Mouse (Mus musculus) neural tube, embryonic 11.5 days (tissue): ENCODE data around the gene Rras2. TPM values are rescaled to one million over a fixed set of nuclear protein-coding genes. Genes with fewer than 3 reads are reported as not detected.

Experiments
- ATAC-seq: fragments of 200-750 bp; cut with Nextera tagmentation; 2 replicates; pipeline ENCODE4 v1.8.0; 2017; ENCODE audit warnings: moderate number of reproducible peaks, mild to moderate bottlenecking, moderate TSS enrichment, moderate library complexity; ENCODE audit not compliant: insufficient read depth, low FRiP score, low TSS enrichment
- DNase-seq: peaks from one replicate; pipeline ENCODE4 v3.0.0-alpha.2; 2015; ENCODE audit warnings: low spot score
- H3K27ac ChIP-seq: fragments of 300-500 bp; sonication (generic); 2 replicates; pipeline ENCODE4 v1.5.1; 2014; ENCODE audit warnings: low read depth, mild to moderate bottlenecking, low read length
- H3K27me3 ChIP-seq: fragments of 300-500 bp; sonication (generic); 2 replicates; pipeline ENCODE4 v1.6.1; 2014; ENCODE audit warnings: mild to moderate bottlenecking, low read length, mixed read lengths; ENCODE audit not compliant: control insufficient read depth, insufficient read depth
- H3K36me3 ChIP-seq: fragments of 300-500 bp; sonication (generic); 2 replicates; pipeline ENCODE4 v1.6.1; 2014; ENCODE audit warnings: mild to moderate bottlenecking, low read length, moderate library complexity, mixed read lengths; ENCODE audit not compliant: control insufficient read depth, insufficient read depth
- H3K4me1 ChIP-seq: fragments of 300-500 bp; sonication (generic); 2 replicates; pipeline ENCODE4 v1.6.1; 2014; ENCODE audit warnings: low read length, mixed read lengths; ENCODE audit not compliant: control insufficient read depth, insufficient read depth
- H3K4me2 ChIP-seq: fragments of 300-500 bp; sonication (generic); 2 replicates; pipeline ENCODE4 v1.6.1; 2014; ENCODE audit warnings: low read depth, mild to moderate bottlenecking, moderate library complexity
- H3K4me3 ChIP-seq: fragments of 300-500 bp; sonication (generic); 2 replicates; pipeline ENCODE4 v1.5.1; 2014; ENCODE audit warnings: low read depth, low read length
- H3K9ac ChIP-seq: fragments of 300-500 bp; sonication (generic); 2 replicates; pipeline ENCODE4 v1.6.1; 2014; ENCODE audit warnings: mild to moderate bottlenecking, low read length
- H3K9me3 ChIP-seq: fragments of 300-500 bp; sonication (generic); 2 replicates; pipeline ENCODE4 v1.6.1; 2016; ENCODE audit warnings: low read length; ENCODE audit not compliant: control insufficient read depth
- WGBS: fragments of 180-500 bp; shearing (Covaris S2); extraction: QIAGEN DNeasy Blood & Tissue Kit; methylation state at CpG from one replicate; pipeline ENCODE4 v1.1.7; 2014; 5-methylcytosine and 5-hydroxymethylcytosine counted together
- polyA plus RNA-seq: library from polyadenylated mRNA; unstranded; fragments of >200 nt; fragmentation: Nextera tagmentation; extraction: Ambion mirVana; gene quantifications from 2 replicates; pipeline ENCODE4 v1.2.1, GENCODE M21; 2014

Rras2 gene
- polyA plus RNA-seq, 1 experiment from 2014 or later = 25.4 TPM

DNA sequence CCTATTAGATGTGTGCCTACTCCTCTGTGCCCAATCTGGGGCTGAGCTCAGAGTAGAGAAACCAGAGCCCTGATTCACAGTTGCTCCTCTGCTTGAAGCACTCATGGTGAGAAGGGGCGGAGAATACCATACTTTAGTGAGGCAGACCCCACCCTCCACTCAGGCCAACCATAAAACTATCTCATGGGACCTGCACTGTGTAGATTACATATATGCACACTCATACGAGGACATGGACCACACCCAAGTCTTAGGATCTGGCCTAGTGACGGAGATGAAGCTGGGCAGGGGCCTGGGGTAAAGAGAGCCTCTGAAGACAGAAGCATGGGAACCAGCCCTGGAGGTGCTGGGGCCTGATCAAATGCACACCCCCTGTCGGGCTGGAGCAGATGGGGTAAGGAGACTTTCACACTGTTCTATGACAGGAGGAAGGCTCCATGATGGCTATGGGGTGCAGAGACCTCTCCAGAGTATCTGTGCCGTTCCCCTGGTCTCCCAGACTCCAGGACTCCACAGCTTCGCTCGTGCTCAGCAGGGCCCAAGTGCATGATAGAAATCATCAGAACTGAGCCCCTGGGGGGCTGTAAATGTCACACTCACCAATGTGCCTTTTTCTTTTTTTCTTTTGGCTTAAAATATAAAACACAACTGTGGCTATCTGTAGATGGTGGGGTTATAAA is 119.8 kb downstream of the Rras2 start:
- Histone ChIP-seq H3K27ac (no peak overlapping the region), H3K36me3 (no peaks in the 10 kb centered on the region), H3K4me2 (no peak overlapping the region), H3K4me1 (no peaks in the 10 kb centered on the region), H3K4me3 (no peak overlapping the region), H3K9ac (no peak overlapping the region), H3K27me3 (no peaks in the 10 kb centered on the region), H3K9me3 (no peaks in the 10 kb centered on the region)
- DNase-seq = no peak
- ATAC-seq = no peak
- 74% methylated on average over 7 of the region's 7 CpGs for WGBS

Other genes with a start within 250 kb of the Rras2 start
- gene Copb1, start 136.9 kb upstream of the Rras2 start, polyA plus RNA-seq = 132 and 134 TPM in 2 replicates
- 437 and 467 TPM in 2 replicates for gene Psma1, start 158.3 kb upstream of the Rras2 start, polyA plus RNA-seq